Mouse (Mus musculus) heart, embryonic 15.5 days (tissue): ENCODE data around the gene Gm27029. TPM values are rescaled to one million over a fixed set of nuclear protein-coding genes. Genes with fewer than 3 reads are reported as not detected.

Experiments used
- ATAC-seq: fragments of 200-750 bp; cut with Nextera tagmentation; replicated peaks from 2 replicates; pipeline ENCODE4 v1.8.0; 2017; ENCODE audit warnings: low read depth, moderate TSS enrichment; ENCODE audit not compliant: insufficient number of reproducible peaks, insufficient read depth, low FRiP score
- H3K27ac ChIP-seq: fragments of 300-500 bp; sonication (generic); 2 replicates; pipeline ENCODE4 v1.5.1; 2015; ENCODE audit warnings: mild to moderate bottlenecking, inconsistent platforms
- H3K27me3 ChIP-seq: fragments of 300-500 bp; sonication (generic); 2 replicates; pipeline ENCODE4 v1.6.1; 2015; ENCODE audit warnings: inconsistent platforms
- H3K36me3 ChIP-seq: fragments of 300-500 bp; sonication (generic); 2 replicates; pipeline ENCODE4 v1.6.1; 2015; ENCODE audit warnings: mild to moderate bottlenecking, inconsistent platforms
- H3K4me1 ChIP-seq: fragments of 300-500 bp; sonication (generic); replicated peaks from 2 replicates; pipeline ENCODE4 v1.6.1; 2015; ENCODE audit warnings: inconsistent platforms
- H3K4me2 ChIP-seq: fragments of 300-500 bp; sonication (generic); 2 replicates; pipeline ENCODE4 v1.6.1; 2015; ENCODE audit warnings: inconsistent platforms, mild to moderate bottlenecking, moderate library complexity
- H3K4me3 ChIP-seq: fragments of 300-500 bp; sonication (generic); 2 replicates; pipeline ENCODE4 v1.5.1; 2015; ENCODE audit warnings: mild to moderate bottlenecking, inconsistent platforms
- H3K9ac ChIP-seq: fragments of 300-500 bp; sonication (generic); 2 replicates; pipeline ENCODE4 v1.6.1; 2015; ENCODE audit warnings: mild to moderate bottlenecking, inconsistent platforms
- H3K9me3 ChIP-seq: fragments of 300-500 bp; sonication (generic); replicated peaks from 2 replicates; pipeline ENCODE4 v1.6.1; 2016; ENCODE audit warnings: inconsistent platforms
- WGBS: fragments of 180-500 bp; shearing (Covaris S2); methylation state at CpG from one replicate; pipeline ENCODE4 v1.1.7; 2015; ENCODE audit warnings: mixed read lengths; 5-methylcytosine and 5-hydroxymethylcytosine counted together
- polyA plus RNA-seq: library from polyadenylated mRNA; unstranded; fragments of >200 nt; fragmentation: Nextera tagmentation; extraction: Ambion mirVana; gene quantifications from 2 replicates; pipeline ENCODE4 v1.2.1, GENCODE M21; 2015

Gene Gm27029
- polyA plus RNA-seq, 1 experiment from 2014 or later: 12.1 TPM

DNA sequence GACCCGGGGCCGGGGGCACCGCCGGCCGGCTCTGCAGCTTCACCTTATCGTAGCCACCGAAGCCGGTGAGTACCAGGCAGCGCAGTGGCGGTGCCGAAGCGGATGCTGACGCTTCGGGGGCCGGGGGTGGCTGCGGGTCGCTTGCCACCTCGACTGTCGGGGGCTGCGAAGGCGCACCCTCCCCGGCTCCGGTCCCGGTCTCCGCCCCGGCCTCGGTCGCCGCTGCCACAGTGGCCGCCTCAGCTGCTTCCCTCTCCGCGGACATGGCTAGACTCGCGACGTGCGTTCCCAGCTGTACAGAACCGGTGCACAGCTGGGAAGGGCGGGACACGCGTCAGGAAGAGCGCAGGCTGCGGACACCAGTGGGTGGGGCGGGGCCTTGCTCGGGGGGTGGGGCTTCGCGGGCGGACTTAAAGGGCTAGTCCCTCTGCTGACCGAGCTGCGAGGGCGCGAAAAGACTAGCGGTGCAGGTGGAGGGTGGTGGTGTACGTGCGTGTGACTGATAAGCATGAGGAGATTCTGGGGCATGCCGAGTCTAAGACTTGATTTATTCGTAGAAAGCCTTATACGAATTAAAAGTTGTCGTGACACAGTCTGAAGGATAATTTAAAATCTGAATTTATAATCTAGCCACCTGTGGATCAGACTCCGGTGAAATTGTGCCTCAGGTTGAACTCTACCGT lies 41.4 kb upstream of the Gm27029 start, which contains the start of gene Vat1:
TSS of gene Vat1 (minus strand) at position 362 of the 683 bp plus-strand sequence.
- H3K4me1 ChIP-seq: peaks cover 53% of the 10 kb centered on the region
- peak within 1 kb of the TSS; percentile 78 for H3K9ac ChIP-seq
- peak within 1 kb of the TSS; percentile 93 for H3K4me2 ChIP-seq
- WGBS: under 1% methylated on average over 60 of the region's 60 CpGs
- H3K9me3 ChIP-seq: no peaks in the 10 kb centered on the region
- peak within 1 kb of the TSS; percentile 91 for H3K4me3 ChIP-seq
- peak within 1 kb of the TSS; percentile 87 for H3K27ac ChIP-seq
- H3K27me3 ChIP-seq: no peaks in the 10 kb centered on the region
- H3K36me3 ChIP-seq: peaks cover 17% of the 10 kb centered on the region
- ATAC-seq: peak; percentile 71

DNA sequence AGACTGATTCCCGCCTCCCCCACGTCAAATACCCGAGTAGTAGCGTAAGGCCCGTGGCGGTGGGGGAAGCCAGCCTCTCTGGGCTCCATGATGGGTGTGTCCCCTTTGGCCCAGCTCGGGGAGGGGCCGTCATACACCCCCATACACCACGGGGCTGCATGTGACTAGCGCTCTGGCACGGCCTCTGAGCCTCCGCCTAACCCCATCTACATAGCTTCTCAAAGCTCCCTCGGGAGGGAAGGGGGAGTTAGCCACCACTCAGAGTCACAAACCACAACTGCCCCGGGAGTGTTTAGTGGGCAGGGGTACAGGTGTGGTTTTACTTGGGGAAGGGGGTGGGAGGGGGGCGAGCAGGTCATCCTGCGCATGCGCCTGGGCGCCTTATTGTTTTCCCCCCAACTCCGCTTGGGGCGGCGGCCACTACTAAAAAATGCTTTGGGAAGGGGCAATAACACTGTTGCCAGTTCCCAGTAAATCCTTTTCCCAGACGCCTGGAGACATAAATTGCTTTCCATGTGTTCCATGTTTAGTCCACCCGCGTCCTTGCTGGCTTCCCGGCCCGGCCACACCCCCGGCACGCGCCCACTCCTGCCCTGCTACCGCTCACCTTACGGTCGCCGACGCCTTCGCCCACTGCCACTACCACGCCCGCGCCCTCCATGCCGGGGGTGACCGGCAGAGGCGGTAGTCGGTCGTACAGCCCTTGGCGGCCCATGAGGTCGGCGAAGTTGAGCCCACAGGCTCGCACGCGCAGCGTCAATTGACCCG lies 40.7 kb upstream of the Gm27029 start:
- 0 out of 2 replicates have a peak, but pooled peaks have one; percentile 34 for ATAC-seq
- peaks cover 23% of the 10 kb centered on the region for H3K36me3 ChIP-seq
- H3K9me3 ChIP-seq: no peaks in the 10 kb centered on the region
- H3K4me1 ChIP-seq: peaks cover 53% of the 10 kb centered on the region
- H3K27me3 ChIP-seq: no peaks in the 10 kb centered on the region
- H3K4me3 ChIP-seq: peak overlapping the region; percentile 91
- H3K4me2 ChIP-seq: peak overlapping the region; percentile 93
- WGBS: under 1% methylated on average over 50 of the region's 51 CpGs
- peak overlapping the region; percentile 78 for H3K9ac ChIP-seq
- H3K27ac ChIP-seq: peak overlapping the region; percentile 87

DNA sequence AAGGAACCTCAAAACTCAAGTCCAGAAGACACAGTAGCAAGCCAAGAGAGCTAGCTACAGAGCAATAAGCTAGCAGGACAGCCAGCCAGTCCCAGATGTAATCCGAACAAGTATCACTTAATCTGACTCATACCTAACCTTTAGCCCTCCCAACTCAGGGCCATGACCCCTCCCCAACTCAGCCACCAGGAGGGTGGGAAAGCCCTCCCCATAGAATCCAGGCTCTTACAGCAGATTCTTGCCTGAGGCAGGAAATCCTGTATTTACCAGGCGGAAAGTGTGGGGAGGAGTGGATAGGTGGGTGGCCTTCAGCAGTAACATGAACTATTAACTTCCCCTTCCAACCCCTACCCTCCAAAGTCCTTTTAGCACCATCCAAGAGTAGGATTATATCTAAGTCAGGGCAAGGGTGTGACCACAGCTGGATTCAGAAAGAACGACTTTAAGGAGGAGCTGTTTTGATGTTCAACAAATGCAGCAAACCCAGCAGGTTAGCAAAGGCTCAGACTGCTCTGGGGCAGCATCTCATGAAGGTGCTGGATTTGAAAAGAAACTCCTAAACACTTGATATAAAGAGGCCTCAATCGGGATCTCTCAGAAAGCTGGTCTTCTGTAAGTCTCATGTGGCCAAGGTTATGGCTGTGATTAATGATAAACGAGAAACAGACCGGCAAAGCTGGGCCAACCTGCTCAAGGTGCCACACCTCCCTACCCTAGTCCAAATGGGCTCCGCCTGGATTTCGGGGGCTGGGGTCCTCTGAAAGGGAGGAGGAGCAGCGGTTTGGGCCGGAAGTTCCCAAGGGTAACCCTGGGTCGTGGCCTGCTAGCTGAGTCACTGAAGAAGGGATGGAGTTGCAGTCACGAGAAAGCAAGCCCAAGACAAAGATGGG lies 39.9 kb upstream of the Gm27029 start, which contains the start of gene Rnd2:
TSS of gene Rnd2 (plus strand) at position 789 of the 890 bp plus-strand sequence.
- peaks cover 54% of the 10 kb centered on the region for H3K4me1 ChIP-seq

DNA sequence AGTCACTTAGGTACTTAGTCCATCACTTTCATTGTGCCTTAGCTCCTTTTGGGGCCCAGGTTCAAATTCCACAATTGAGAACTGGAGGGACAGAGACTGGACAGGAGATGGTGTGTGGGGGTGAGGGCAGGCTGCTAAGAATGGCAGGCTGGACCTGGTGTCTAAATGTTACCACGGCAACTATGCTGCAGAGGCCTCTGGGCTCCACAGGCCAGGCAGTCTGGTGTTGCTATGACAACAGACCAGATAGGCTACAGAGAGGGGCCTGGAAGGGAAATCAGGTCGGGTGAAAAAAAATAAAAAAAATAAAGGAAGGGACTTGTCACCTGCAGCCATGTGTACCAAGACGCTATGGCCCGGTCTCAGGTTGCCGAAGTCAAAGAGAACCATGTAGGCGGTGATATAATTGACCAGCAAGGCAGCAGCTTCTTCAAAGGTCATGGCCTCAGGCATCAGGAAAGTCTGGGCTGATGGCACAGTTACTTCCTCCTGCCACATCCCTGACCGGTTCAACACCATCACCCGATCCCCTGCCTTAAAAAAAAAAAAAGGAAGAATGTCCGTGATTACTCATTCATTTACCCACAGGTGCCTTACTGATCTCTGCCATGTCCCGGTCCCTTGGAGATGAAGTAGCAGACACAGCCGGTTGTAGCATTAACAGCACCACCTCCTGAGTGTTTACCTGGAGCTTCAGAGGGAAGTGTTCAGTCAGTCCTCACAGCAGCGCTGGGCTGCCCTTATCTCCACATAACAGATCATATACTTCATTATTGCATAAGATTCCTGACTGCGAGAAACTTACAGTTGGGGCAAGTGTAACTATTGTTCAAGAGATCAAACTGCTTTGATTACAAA lies 38.2 kb upstream of the Gm27029 start:
- Histone ChIP-seq H3K27ac (no peak overlapping the region), H3K4me1 (peaks cover 45% of the 10 kb centered on the region), H3K27me3 (no peaks in the 10 kb centered on the region), H3K4me3 (no peak overlapping the region), H3K9ac (no peak overlapping the region), H3K9me3 (no peaks in the 10 kb centered on the region), H3K4me2 (no peak overlapping the region), H3K36me3 (peaks cover 47% of the 10 kb centered on the region)
- 52% methylated on average over 13 of the region's 13 CpGs for WGBS
- no peak for ATAC-seq

More for the DNA sequence above, 39.9 kb upstream of the Gm27029 start, which contains the start of gene Rnd2:
- Histone ChIP-seq H3K4me3 (peak within 1 kb of the TSS; percentile 91), H3K27me3 (no peaks in the 10 kb centered on the region), H3K9me3 (no peaks in the 10 kb centered on the region), H3K9ac (peak within 1 kb of the TSS; percentile 78), H3K36me3 (peaks cover 32% of the 10 kb centered on the region), H3K27ac (peak within 1 kb of the TSS; percentile 87), H3K4me2 (peak within 1 kb of the TSS; percentile 93)
- 11% methylated on average over 12 of the region's 12 CpGs for WGBS
- ATAC-seq: no peak

DNA sequence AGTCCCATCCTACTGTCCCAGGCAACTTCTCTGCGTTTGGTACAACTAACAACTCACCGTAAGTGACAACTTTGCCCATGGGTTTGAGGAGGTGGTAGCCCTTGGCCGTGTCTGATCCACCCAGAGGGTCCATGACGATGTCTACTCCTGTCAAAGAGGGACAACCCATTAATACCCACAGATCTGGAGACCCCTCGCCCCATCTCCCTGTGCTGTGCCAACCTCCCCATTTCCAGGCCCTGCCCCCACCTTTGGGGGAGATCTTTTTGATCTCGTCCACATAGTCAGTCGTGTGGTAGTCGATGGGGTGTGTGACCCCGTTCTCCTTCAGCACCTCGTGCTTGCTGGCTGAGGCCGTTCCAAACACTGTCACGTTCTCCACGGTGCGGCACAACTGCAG lies 37.5 kb upstream of the Gm27029 start:
- H3K27ac ChIP-seq: no peak overlapping the region
- no peak overlapping the region for H3K4me3 ChIP-seq
- ATAC-seq: no peak
- WGBS: 84% methylated on average over 14 of the region's 14 CpGs
- H3K4me2 ChIP-seq: no peak overlapping the region
- H3K27me3 ChIP-seq: no peaks in the 10 kb centered on the region
- H3K9ac ChIP-seq: no peak overlapping the region
- no peaks in the 10 kb centered on the region for H3K9me3 ChIP-seq
- H3K4me1 ChIP-seq: peaks cover 38% of the 10 kb centered on the region
- H3K36me3 ChIP-seq: peaks cover 54% of the 10 kb centered on the region

DNA sequence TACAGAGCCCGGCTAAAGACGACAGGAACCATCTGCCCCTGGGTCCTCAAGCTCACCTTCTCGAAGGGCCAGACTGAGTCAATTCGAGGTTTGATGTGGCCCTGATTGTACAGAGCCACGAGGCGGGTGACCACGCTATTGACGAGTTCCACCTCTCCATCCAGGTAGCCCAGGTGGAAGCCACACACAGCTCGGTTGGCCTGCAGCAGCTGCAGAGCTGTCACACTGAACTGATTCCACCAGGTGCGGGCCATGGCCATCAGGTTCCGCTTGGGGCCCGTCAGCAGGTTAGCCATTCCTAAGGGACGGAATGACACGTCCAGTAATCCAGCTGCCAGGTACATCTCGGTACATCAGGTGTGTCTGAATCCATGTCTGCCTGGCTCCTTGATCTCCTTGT lies 35.7 kb upstream of the Gm27029 start:
- ATAC-seq: no peak
- Histone ChIP-seq H3K27ac (no peak overlapping the region), H3K4me1 (peaks cover 29% of the 10 kb centered on the region)

DNA sequence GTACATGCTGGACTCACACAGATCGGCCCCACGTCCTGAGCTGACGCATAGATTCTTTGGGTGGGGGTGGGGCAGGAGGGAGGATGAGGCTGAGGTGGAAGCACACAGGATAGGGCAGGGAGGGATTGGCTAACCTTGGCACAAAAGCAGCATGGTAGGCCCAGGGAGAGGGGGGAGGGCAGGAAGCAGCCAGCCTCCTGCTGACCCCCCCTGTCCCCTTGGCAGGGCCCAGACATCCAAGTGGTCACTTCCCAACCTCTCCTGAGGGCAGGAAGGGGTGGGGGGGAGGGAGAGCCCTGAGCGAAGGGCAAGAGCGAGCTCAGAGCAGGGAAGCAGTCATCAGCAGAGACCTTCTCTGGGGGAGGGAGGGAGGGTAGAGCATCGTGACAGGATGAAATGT lies 35.1 kb upstream of the Gm27029 start:
- ATAC-seq: no peak
- Histone ChIP-seq H3K36me3 (peaks cover 60% of the 10 kb centered on the region), H3K27ac (no peak overlapping the region), H3K9ac (no peak overlapping the region), H3K27me3 (no peaks in the 10 kb centered on the region), H3K4me3 (no peak overlapping the region), H3K9me3 (no peaks in the 10 kb centered on the region), H3K4me2 (no peak overlapping the region), H3K4me1 (peaks cover 26% of the 10 kb centered on the region)
- WGBS: 43% methylated on average over 5 of the region's 6 CpGs

More for the DNA sequence above, 35.7 kb upstream of the Gm27029 start:
- H3K36me3 ChIP-seq: peaks cover 60% of the 10 kb centered on the region
- WGBS: 79% methylated on average over 15 of the region's 15 CpGs
- no peak overlapping the region for H3K4me3 ChIP-seq
- H3K4me2 ChIP-seq: no peak overlapping the region
- H3K27me3 ChIP-seq: no peaks in the 10 kb centered on the region
- no peak overlapping the region for H3K9ac ChIP-seq
- H3K9me3 ChIP-seq: no peaks in the 10 kb centered on the region

DNA sequence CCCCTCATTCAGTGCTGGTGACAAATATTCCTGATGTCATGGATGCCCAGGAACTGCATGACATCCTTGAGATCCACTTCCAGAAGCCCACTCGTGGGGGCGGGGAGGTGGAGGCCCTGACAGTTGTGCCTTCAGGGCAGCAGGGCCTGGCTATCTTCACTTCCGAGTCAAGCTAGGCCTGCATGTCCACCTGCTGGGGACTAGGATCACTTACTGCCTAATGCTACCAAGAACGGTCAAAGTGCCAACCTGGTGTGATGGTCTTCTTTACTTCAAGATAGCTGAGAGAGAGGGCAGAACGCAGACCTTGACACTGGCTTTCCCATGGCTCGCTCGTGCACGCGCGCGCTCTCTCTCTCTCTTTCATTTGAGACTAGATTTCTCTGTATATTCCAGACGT lies 33.6 kb upstream of the Gm27029 start:
- H3K4me2 ChIP-seq: no peak overlapping the region
- ATAC-seq: no peak
- H3K36me3 ChIP-seq: peaks cover 60% of the 10 kb centered on the region
- H3K4me3 ChIP-seq: no peak overlapping the region
- 84% methylated on average over 12 of the region's 12 CpGs for WGBS
- H3K9me3 ChIP-seq: no peaks in the 10 kb centered on the region
- no peak overlapping the region for H3K9ac ChIP-seq
- H3K27ac ChIP-seq: no peak overlapping the region
- H3K4me1 ChIP-seq: peaks cover 12% of the 10 kb centered on the region
- no peaks in the 10 kb centered on the region for H3K27me3 ChIP-seq

DNA sequence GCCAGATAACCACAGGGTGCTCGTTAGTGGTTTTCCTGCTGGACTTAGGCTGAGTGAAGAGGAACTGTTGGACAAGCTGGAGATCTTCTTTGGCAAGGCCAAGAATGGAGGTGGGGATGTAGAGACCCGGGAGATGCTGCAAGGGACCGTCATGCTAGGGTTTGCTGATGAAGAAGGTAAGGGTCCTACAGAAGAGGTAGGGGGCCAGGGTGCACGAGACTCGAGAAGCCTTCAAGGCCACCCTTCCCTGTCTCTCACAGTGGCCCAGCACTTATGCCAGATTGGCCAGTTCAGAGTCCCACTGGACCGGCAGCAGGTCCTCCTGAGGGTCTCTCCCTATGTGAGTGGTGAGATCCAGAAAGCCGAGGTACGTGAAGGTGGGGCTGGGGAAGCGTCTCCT lies 33.0 kb upstream of the Gm27029 start:
- H3K4me2 ChIP-seq: no peak overlapping the region
- no peak for ATAC-seq
- 86% methylated on average over 9 of the region's 9 CpGs for WGBS

DNA sequence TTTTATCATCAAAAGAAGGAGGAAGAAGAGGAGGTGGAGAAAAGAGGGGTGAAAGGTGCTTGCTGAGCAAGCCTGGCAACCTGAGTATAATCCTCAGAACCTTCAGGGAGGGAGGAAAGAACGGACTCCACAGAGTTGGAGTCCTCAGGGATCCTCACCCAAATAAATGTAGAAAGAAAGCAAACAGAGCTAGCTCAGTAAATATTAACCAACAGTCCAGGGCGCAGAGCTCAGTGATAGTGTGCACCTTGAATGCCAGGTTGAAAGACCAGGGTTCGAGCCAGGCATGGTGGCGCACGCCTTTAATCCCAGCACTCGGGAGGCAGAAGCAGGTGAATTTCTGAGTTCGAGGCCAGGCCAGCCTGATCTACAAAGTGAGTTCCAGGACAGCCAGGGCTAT lies 31.0 kb upstream of the Gm27029 start:
- no peak overlapping the region for H3K4me3 ChIP-seq
- H3K36me3 ChIP-seq: peaks cover 40% of the 10 kb centered on the region
- no peaks in the 10 kb centered on the region for H3K27me3 ChIP-seq
- H3K9ac ChIP-seq: no peak overlapping the region
- ATAC-seq: no peak
- peaks cover 3% of the 10 kb centered on the region; the same call in 1 of the 2 replicates for H3K4me1 ChIP-seq
- no peak overlapping the region for H3K27ac ChIP-seq
- H3K4me2 ChIP-seq: no peak overlapping the region
- H3K9me3 ChIP-seq: no peaks in the 10 kb centered on the region
- WGBS: 88% methylated on average over 7 of the region's 7 CpGs

More for the DNA sequence above, 33.0 kb upstream of the Gm27029 start:
- no peaks in the 10 kb centered on the region for H3K9me3 ChIP-seq
- no peaks in the 10 kb centered on the region for H3K27me3 ChIP-seq
- no peak overlapping the region for H3K4me3 ChIP-seq
- H3K4me1 ChIP-seq: peaks cover 6% of the 10 kb centered on the region
- no peak overlapping the region for H3K27ac ChIP-seq
- H3K36me3 ChIP-seq: peaks cover 59% of the 10 kb centered on the region
- H3K9ac ChIP-seq: no peak overlapping the region
